Mouse (Mus musculus) kidney, adult 8-10 months (tissue): ENCODE measurements around the gene Git2.

Source experiments
- DNase-seq, 2 experiments: peaks; one replicate each; pipeline ENCODE4 v3.0.0; 2022

Gene Git2

DNA sequence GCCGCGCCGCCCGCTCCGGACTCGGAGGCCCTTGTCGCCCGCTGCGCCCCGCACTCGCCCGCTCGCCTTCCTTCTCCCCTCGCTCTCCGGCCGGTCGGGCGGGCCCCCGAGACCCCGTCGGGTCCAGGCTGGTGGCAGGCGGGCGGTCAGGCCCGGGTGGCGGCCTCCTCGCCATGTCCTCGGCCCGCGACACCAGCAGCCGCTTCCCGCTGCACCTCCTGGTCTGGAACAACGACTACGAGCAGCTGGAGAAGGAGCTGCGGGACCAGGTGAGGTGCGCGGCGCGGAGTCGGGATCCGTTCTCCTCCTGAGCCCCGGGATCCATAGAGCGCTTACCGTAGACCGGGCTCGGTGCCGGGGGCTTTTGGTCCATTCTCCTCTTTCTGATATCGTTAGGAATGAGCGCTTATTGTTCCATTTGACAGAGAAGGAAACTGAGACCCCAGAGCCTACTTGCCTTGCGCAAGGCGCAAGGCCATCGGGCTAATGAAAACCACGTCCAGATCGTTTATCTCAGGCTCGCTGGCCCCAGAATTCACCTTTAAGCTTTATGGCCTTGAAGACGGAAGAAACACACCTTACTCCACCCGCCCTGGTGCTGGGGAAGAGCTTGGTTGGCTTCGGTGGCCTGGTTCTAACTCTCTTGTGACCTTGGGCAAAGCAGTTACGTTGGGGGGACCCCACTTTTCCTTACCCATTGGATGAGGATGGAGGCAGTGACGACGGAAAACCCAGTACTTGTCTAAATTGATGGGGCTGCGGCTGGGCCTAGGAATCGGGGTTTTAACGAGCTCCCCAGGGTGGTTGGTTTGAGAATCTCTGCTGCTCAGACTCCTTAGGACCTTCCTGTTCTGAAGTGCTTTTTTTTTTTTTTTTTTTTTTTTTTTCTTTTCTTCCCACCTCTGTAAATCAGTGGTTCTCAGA, at the start of gene Git2:
Gene Git2, minus strand, starts transcription at position 462 of the 924 bp plus-strand sequence.
- peak in 1 of 2 experiments; percentile 32 for DNase-seq

- DNase-seq = peak in 1 of 2 experiments; percentile 66
Observed at GRCm38 (mm10) chr5:114824197-114824596, 48.9 kb upstream of the Git2 start.

DNA sequence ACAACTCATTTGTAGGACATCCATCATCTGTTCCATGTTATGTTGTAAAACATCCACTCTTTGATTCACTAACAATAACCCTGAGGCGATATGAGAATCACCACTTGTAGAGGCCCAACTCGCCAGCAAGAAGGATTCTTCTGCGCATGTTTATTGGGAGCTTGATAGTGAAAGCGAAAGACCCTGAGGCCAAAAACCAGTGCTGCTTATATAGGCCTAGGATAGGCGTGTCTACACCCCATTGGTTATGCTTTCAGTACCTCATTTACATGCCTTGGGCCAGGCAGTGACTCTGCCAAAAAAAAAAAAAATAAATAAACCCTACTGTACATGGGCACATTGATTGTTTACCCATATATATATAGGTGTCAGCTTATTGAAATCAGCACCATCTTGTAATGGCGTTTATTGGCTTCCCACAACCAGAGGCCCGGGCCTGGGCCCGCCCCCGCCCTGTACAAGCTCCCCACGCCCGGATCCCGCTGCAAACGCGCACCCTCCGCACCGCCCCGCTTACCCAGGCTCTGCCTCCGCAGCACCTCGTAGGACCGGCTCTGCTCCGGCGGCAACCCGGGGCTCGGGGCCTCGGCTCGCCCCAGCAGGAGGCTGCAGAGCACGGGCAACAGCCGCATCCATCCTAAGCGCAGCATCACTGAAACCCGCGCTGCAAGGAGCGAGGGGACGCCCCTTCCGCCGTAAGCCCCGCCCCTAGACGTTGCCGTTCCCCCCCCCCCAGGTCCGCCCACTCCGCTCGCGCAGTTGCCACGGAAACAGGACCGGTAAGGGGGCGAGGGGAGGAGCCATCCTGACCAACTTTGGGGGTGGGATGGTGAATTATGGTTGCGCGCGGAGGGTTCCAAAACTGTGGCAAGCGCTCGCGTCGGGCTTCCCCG, 47.7 kb upstream of the Git2 start, which contains the start of gene 1500011B03Rik:
Gene 1500011B03Rik, minus strand, starts transcription at position 673 of the 893 bp plus-strand sequence.
- DNase-seq = peak; percentile 34 to 56

DNA sequence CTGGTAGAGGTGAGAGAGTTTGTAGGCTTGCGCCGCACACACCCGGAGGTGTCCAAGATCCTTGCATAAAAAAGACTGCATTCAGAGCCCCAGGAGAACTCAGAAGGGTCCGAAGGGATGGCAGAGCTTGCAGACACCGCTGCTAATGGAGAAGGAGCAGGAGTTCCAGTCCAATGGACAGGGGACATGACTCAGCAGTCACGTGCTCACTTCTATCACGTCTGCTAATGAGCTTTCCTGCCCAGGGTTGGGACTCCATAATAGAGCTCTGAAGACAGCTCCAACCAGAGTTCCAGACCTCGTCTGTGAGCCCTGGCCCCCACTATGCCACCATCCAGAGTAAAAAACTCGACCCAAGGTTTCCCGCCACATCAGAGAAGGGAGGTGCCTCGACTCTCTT, 42.8 kb upstream of the Git2 start:
- DNase-seq = peak in 1 of 2 experiments; percentile 42

GRCm38 (mm10) chr5:114816599-114816998, 41.3 kb upstream of the Git2 start:
- DNase-seq = no peak

DNA sequence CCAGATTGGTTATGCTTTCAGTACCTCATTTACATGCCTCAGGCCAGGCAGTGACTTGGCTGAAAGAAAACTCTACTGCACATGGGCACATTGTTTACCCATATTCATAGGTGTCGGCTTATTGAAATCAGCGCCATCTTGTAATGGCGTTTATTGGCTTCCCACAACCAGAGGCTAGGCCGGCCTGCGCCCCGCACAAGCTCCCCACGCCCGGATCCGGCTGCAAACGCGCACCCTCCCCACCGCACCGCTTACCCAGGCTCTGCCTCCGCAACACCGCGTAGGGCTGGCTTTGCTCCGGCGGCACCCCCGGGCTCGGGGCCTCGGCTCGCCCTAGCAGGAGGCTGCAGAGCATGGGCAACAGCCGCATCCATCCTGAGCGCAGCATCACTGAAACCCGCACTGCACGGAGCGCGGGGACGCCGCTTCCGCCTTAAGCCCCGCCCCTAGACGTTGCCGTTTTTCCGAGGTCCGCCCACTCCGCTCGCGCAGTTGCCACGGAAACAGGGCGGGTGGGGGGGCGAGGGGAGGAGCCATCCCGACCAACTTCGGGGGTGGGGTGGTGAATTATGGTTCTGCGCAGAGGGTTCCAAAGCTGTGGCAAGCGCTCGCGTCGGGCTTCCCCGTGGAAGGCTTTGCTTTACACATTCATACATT, 38.3 kb upstream of the Git2 start:
- peak; percentile 73 to 77 for DNase-seq

DNA sequence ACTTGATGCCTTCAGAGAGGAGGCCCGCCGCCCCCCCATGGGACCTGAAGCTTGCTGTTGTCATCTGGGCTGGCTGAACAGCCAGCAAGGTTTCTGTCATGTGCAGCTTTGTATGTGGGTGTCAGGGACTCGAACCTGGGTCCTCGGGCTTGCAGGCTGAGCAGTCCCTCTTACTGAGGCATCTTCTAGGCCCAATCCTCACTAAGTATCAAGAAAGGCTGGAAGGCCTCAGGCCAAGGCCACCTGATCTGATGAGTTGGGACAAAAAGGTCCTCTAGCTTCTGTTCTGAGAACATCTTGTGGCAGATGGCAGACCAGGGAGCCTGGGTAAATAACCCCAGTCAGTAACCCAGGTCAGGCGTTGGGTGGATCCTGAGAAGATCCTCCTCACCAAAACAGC, 34.5 kb upstream of the Git2 start:
- no peak for DNase-seq

DNA sequence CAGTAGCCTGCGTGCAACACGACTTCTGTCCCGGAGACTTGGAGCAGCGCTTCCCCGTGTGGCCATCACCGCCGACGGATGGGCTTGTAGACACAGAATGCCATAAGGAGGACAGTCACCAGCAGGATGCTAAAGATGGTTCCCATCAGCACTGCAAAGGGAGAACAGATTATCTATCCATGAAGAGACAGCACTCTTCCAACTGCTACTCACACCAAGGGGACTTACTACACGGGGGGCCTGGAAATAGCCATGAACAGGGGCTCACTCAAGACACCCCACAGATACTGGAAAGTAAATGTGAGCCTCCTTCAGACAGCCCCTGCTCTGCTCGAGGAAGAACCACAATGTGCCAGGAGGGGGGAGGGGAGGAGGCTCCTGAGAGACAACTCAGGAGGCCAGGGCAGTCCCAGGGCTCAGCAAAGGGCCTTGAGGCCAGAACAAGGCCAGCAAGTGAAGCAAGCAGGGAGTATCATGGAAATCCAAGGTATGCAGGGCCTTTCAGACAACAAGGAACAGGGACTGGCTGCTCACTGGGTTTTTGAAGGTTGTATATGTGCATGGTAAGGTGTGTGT, 34.0 kb upstream of the Git2 start:
- DNase-seq = no peak

DNA sequence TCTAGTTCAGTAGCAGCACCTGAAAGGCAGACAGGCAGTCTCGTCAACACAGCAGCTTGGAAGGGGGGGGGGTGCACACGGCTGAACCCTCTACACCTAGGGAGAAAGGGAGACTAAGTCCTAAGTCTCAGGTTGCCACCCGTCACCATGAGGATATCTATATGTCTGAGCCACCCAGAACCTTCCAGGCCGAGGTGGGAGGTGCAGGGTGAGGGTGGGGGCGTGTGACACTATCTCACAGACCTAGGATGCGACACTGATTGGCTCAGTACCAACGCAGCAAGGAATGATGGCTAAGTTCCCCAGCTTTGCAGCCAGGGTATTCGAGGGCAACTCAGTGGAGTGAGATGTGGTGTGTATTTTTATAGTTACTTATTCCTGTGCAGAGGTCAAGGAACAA, 33.1 kb upstream of the Git2 start:
- no peak for DNase-seq

DNA sequence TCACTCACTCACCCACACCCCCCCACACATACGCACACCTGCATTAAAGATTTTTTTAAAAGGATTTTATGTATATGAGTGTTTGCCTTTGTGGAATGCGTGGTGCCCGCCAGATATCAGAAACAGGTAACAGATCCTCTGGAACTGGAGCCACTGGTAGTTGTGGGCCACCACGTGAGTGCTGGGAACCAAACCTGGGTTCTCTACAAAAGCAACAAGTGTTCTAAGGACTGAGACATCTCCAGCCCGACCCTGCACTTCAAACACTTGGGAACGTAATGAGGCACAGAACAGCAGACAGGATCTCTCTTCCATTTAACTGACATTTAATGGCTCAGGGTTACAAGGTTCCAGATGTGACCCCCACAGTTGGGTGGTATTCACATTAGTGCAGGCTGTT, 32.6 kb upstream of the Git2 start:
- DNase-seq = no peak

- no peak for DNase-seq
Observed at GRCm38 (mm10) chr5:114807468-114807867, 32.2 kb upstream of the Git2 start.

- no peak for DNase-seq
Observed at GRCm38 (mm10) chr5:114807063-114807462, 31.7 kb upstream of the Git2 start.

DNA sequence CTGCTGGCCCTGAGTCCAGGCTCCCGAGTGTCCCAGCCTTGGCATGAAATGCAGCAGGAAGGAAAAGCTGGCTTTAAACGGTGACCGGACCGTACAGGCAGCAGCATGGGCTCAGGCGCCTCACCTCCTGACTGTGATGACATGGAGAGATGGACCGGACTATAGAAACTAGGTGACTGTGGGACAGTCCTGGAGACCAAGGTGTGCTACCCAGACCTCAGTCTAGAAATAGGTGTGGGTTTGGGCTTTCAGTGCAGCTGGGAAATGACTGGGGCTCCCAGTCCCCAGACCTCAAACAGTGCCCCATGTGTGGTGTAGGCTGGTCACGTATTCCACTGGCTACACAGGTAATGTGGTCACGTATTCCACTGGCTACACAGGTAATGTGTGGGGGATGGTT, 31.3 kb upstream of the Git2 start:
- no peak for DNase-seq

GRCm38 (mm10) chr5:114805436-114806350, 30.4 kb upstream of the Git2 start:
- DNase-seq = peak in 1 of 2 experiments; percentile 29

- DNase-seq = peak in 1 of 2 experiments; percentile 46
Observed at GRCm38 (mm10) chr5:114804958-114805357, 29.6 kb upstream of the Git2 start.

GRCm38 (mm10) chr5:114804335-114804734, 29.0 kb upstream of the Git2 start:
- DNase-seq = no peak

GRCm38 (mm10) chr5:114803231-114803630, 27.9 kb upstream of the Git2 start:
- no peak for DNase-seq

- DNase-seq = no peak
Observed at GRCm38 (mm10) chr5:114801841-114802240, 26.5 kb upstream of the Git2 start.

GRCm38 (mm10) chr5:114801049-114801448, 25.7 kb upstream of the Git2 start:
- no peak for DNase-seq

GRCm38 (mm10) chr5:114799848-114800247, 24.5 kb upstream of the Git2 start:
- no peak for DNase-seq

DNA sequence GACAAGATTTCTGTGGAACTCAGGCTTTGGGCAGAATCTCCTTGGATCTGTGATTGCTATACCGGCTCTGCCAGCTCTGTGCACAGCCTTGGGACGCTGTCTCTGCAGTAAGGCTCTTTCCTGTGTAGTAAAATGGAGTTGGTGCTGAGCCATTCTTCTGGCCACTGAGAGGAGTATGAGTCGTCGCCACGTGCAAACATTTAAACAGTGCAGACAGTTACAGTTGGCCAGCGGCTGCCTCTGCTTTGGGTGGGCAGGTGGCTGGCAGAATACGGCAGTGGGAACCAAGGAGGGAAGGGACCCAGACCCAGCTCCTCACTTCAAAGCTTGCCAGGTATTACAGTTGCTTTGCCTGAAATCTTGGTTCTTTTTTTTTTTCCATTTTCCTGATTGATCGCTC, 21.9 kb upstream of the Git2 start:
- DNase-seq = no peak
